Mouse (Mus musculus) adrenal gland (tissue): ENCODE measurements around the gene Glis1.

ENCODE experiments used
- intact Hi-C: fragments of 180-260 bp; cut with DNase I; formaldehyde crosslinking; loops from one replicate; pipeline ENCODE4 v1.15.1; 2025

The Glis1 gene

GRCm38 (mm10) chr4:107452266-107453015 lies 18.1 kb downstream of the Glis1 start:
- intact Hi-C loops = no loop called here

DNA sequence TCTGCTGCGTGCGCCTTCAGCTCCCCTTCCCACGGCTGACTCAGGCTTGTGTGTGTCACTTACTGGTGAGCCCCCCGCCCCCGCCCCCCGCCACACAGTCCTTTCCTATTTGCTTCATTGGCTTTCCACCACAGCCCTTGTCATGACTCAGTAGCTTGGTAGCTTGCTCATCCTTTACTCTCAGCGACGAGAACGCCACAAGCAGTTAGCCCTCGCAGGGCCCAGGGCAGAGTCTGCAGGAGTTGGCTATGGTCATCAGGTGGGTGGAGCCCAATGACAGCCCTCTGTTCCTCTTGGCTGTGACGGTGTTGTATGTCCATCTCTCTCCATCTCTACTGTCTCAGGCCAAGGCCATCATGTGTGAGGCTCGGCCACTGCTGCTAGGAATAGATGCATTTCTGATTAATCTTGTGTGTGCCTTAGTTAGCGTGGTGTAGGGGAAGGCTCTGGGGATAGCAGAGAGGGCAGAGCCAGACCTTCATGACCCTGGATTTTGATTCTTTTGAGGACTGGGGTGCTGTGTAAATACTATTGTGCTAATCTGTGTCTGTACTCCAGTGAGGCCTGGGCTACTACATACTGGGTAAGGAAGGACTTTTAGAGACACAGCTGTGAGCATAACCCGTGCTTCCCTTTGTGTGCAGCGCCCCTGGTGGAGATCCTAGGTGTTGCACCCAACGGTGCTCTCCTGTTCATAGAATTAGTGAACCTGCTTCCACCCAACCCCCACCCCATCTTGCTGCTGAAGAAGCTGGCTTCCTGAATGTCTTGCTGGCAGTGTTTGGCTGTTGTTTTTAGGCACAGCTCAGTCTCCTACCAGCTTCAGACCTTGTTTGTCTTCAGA lies 19.0 kb downstream of the Glis1 start:
- intact Hi-C loops = no loop called here

- intact Hi-C loops = no loop called here
Observed at GRCm38 (mm10) chr4:107457602-107458001, 23.2 kb downstream of the Glis1 start.

DNA sequence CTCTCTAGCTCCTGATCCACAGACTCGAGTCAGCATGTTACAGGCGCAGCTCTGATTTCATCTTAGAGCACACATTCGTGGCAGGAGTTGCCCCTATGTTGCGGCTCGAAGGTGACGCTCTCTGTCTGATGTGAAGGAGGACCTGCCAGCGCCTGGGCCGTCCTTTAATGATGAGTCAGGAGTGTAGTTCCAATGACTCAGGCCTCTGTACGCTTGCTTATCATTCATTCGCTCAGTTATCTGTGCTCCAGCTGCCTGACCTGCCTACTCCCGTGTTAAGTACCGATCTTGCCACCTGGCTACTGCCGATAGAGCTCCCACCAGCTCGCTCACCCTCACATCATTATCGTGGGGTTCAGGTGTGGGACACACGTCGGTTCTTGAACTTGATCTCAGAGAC lies 24.5 kb downstream of the Glis1 start:
- intact Hi-C loops = no loop called here

- intact Hi-C loops = no loop called here
Observed at GRCm38 (mm10) chr4:107459461-107459860, 25.1 kb downstream of the Glis1 start.

DNA sequence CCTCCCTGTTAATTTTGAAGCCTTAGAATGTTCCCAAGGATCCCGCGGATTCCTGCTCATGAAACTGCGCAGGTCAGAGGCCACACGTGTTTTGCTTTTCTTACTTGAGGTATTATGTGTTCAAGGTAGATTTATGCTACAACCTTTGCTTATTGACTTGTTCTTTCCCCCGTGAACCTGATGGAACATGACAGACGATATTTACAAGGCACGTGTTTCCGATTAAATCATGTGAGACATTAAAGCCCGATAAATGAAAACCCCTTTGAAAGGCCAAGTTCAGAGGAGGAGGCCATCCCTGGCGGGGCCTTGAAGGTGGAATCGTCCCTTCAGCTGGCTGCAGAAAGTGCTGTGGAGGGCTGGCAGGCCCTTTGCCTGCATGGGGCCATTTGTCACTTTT lies 26.1 kb downstream of the Glis1 start:
- intact Hi-C loops = no loop called here

DNA sequence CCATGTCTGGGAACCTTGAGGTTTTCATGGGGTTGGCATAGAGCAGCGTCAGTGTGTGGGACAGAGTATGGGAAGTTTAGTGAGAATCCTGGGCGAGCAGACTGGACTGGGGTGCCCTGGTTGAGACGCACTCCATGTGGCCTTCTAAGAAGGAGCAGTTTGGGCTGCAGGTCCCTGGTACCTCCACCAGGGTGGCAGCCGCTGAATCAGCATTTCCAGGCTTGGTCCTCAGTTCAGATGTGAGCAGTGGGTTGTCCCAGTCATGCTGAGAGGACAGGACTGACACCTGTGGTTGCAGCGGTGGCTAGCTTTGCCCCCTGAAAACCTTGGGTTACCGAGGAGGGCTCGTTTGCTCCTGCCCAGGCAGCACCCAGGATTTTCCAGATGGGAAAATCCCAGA lies 33.4 kb downstream of the Glis1 start:
- intact Hi-C loops = no loop called here

DNA sequence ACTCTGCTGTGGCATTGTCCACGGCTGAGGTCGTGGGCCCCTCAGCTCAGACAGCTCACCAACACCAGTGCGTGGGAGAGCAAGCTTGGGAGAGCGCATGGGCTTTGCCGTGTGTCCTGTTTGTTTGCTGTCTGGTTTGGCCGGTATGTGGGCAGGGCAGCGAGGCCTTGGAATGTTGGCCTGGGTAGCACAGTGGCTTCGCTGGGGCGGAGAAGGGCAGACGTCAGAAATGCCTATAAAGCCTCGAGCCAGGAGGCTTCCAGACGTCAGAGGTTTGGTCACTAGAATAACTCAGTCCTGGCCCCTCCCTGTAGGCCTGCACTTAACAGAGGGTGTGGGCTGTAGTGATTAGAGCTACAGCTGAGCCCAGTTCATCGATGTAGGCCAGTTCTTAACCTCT lies 33.9 kb downstream of the Glis1 start:
- intact Hi-C loops = no loop called here

DNA sequence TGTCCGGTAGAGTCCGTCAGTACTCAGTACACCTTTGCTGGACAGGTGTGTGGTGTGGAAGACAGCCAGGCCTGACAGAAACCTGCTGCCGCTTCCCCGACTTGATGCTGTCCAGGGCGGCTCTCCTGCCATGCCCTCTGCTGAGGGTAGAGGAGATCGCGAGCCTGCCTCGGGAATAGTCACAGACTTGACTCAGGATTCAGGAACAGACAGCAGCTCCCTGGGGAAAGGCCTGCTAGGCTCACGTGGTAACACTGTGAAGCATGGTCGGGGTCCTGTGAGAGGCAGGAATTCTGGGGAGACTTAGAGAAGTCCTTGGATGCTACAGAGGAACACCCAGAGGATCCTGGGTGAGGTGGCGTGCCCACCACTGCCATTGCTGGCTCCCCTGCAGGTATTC lies 34.4 kb downstream of the Glis1 start:
- intact Hi-C loops = no loop called here

DNA sequence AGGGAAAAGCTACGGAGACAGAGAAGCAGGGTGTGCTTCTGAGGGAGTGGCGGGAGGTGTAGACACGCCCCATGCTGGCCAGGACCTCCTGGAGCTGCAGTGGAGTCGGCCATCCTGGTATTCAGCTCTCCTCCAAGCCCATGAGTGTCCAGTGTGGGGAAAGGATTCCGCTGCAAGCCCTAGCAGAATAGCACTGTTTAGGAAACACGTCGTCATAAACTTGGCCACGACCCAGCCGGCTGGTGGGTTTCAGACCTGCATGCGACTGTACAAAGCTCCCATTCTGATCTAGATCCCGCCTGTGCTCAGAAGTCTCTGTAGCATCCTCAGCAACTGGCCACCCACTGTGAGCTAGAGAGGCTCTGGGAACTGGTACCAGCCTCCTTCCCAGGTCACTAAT lies 41.9 kb downstream of the Glis1 start:
- intact Hi-C loops = no loop called here

GRCm38 (mm10) chr4:107479015-107479414 lies 44.6 kb downstream of the Glis1 start:
- intact Hi-C loops = no loop called here

GRCm38 (mm10) chr4:107482541-107482940 lies 48.1 kb downstream of the Glis1 start:
- intact Hi-C loops = loop anchor here (10.0 kb wide), 1 partner anchor 152 kb away; no protein-coding TSS in a partner anchor

DNA sequence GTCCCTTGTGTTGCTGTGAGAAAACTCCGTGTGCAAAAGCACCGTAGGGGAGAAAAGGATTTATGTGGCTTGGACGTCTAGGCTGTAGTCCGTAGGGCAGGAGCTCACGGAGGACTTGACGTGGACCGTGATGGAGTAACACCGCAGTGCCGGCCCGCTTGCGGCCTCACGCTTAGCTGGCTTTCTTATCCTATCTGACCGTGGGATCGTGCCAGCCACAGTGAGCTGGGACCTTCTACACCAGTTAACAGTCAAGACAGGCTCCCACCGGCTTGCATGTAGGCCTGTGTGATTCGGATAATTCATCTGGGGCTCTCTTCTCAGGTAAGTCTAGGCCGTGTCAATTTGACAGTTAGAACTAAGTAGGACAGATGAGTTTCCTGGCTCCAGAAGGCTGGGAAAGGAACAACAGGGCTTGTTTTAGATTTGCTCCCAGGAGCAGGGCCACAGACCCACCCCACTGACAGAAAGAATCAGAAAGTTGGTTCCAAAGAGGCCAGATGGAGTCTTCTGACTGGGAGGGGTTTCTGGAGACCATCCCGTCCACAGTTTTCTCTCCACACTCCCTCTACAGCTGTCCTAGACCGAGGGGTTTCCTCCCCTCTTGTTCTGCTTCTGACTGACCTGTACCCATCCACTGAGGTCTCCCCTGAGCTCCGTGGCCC lies 49.3 kb downstream of the Glis1 start:
- intact Hi-C loops = loop anchor here (10.0 kb wide), 1 partner anchor 151 kb away; no protein-coding TSS in a partner anchor

DNA sequence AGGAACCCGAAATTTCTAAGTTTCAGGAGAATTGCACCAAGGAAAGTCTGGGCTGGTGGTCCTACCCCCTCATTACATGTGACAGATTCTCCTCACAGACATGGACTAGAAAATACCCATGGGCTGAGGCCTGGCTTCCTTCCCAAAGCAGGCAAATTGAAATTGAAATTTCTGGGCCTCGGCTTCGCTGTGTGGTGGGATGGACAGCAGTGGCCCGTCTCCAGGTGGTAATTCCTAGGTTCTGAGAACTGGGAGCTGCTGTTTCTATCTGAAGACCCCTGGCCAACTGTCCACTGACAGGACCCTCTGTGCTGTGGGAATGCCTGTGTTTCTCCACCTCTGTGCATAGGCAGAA lies 49.8 kb downstream of the Glis1 start:
- intact Hi-C loops = loop anchor here (10.0 kb wide), 1 partner anchor 151 kb away; no protein-coding TSS in a partner anchor

- intact Hi-C loops = loop anchor here (5.0 to 10.0 kb wide), 2 partner anchors 116 to 149 kb away; no protein-coding TSS in a partner anchor
Observed at GRCm38 (mm10) chr4:107485903-107486302, 51.5 kb downstream of the Glis1 start.

DNA sequence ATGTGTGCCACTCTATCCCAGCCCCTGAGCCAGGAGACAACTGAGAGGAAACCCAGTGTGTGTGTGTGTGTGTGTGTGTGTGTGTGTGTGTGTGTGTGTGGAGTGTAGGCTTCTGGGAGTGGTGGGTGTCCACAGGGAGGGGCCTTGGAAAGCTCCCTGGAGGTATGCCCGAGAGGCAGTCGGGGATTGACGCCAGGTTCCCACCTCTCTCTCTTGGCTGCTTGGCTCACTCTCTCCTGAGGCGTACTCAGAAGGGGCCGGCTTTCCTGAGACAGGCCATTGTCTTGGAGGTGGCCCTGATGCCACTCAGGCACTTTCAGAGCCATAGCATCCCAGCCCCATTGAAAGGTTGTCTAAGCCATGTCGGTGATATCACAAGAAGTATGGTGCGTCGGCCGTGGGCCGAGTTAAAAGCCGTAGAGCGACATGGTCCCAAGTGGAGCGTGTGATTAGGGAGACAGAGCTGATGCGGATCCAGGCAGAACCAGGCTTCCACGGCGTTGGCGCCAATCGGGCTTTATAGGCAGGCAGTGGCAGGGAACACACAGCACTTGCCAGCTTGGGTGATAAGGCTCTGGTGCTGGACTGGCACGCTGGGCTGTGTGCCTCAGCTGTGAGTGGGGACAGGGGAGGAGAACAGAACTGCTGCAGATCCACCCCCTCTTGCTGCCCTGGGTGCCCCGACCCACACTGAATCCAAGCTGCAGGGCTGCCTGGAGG lies 54.9 kb downstream of the Glis1 start:
- intact Hi-C loops = loop anchor here (5.0 to 10.0 kb wide), 2 partner anchors 113 to 146 kb away; no protein-coding TSS in a partner anchor

DNA sequence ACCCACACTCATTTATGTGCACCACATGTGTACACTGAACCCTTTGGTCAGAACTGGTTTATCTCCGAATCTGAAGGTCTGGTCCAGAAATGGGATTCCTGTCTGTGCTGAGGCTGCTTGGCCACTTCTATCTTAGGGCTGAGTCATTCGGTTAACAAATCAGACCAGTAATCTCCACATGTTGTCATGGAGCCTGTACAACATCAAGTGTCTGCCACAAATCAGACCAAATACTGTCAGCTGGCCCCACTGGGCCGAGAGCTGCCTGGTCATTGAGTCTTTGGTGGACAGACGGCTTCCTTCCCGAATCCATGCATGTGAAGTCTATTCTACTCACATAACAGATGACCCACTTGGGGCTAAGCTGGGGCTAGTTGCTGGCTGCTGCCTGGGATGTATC lies 58.6 kb downstream of the Glis1 start:
- intact Hi-C loops = no loop called here

GRCm38 (mm10) chr4:107495751-107496430 lies 61.5 kb downstream of the Glis1 start:
- intact Hi-C loops = no loop called here

GRCm38 (mm10) chr4:107497430-107497935 lies 63.1 kb downstream of the Glis1 start:
- intact Hi-C loops = no loop called here

GRCm38 (mm10) chr4:107502601-107503051 lies 68.2 kb downstream of the Glis1 start:
- intact Hi-C loops = no loop called here
